Mouse (Mus musculus): ENCODE results near the gene Nsun4.
A peak's percentile ranks its signal among the peaks of the same experiment; 100 is the strongest.

Nsun4 gene

GRCm38 (mm10) chr4:116053399-116053961 is at the start of gene Nsun4:
TSS of gene Nsun4 (minus strand) at chr4:116053876.
- peak; percentile 86 to 88 for DNase-seq

DNA sequence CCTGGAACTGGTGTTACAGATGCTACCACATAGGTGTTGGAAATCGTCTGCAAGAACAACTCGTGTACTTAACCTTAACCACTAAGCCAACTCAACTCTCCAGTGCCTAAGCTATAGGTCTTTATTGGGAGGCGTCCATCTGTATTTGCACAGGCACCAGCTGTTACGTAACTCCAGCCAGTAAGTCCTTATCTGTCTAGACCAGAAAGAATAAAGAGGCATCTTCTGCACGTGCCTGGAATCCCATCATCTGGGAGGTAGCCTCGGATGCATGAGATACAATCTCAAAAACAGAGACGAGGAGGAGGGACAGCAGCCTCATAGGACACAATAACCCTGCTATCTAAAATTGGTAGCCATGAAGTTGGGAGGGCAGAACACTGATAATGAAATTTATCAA is 47.3 kb upstream of the Nsun4 start:
- DNase-seq, result no peak

GRCm38 (mm10) chr4:116097211-116097610 is 43.5 kb upstream of the Nsun4 start:
- DNase-seq, result no peak

DNA sequence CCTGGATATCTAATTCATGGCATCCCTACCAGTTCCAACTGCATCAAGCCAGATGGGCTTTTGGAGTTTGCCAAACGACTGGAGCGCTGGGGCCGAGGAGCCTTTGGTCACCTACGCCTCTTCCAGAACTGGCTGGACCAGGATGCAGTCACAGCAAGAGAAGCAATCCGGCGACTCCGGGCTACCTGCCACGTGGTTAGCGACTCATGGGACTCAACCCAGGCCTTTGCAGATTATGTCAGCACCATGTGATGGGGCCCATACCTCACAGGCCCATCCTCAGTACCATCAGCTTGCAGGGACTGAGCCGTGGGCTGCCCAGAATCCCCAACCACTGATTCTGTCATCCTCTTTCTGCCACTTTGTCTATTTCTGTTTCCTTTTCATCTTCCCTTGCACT is 42.6 kb upstream of the Nsun4 start:
- peak in 1 of 2 experiments; percentile 18 for DNase-seq

DNA sequence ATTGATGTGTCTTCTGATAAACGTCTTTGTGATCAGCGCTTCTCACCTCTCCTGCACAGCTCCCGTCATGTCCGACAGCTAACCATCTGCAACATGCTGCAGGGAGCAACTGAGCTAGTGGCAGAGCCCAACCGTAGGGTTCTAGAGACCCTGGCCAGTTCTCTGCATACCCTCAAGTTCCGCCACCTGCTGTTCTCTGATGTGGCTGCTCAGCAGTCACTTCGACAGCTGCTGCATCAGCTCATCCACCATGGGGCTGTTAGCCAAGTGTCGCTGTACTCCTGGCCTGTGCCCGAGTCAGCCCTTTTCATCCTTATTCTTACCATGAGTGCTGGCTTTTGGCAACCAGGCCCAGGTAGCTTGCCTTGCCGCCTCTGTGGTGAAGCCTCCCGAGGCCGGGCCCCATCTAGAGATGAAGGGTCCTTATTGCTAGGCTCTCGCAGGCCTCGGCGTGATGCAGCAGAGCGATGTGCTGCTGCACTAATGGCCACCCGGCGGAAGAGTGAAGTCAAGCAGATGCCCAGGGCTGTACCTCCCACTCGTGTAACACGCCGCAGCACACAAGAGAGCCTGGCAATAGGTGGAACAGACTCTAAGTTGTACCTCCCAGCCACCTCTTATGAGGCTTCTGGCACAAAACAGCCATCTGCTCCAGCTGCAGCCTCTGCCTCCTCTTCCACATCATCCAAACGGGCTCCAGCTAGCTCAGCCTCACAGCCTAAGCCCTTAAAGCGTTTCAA is 35.0 kb upstream of the Nsun4 start:
- DNase-seq, result peak; percentile 36 to 56

DNA sequence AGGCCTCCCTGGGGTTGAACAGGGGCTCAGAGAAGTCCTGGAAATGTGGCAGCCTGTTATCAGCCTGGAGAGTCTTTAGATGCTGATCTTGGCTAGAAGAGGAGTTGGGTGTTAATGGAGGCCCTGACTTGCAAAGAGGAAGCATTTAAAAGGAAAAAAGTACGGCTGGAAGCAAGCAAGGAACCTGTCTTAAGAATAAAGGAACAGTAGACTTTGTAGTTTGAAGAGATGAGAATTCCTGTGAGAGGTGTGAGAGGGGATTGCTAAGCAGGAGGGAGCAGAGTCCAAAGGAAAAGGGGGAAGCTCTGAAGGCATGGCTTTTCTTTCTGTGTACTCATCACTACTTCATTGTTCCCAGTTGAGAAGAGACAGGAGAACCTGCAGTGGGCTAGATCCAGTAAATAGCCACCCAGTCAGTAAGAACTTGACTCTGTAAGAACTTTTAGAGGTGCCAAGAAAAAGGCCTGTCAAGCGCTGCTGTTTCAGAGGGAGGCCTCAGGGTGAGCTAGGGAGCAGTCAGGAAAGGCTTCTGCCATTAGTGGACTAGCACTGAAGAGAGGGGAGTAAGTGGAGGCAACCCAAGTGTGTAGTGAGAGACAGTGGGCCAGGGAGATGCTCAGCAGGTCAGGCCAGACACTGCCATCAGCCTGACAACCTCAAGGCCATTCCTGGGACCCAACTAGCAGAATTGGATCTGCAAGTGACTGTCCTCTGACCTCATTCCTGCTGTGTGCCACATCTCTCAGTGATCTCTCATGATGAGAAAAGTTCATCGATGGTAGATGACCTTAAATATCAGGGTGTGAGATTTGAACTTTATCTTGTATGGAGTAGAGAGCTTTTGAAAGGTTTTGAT is 23.8 kb upstream of the Nsun4 start:
- no peak for DNase-seq

DNA sequence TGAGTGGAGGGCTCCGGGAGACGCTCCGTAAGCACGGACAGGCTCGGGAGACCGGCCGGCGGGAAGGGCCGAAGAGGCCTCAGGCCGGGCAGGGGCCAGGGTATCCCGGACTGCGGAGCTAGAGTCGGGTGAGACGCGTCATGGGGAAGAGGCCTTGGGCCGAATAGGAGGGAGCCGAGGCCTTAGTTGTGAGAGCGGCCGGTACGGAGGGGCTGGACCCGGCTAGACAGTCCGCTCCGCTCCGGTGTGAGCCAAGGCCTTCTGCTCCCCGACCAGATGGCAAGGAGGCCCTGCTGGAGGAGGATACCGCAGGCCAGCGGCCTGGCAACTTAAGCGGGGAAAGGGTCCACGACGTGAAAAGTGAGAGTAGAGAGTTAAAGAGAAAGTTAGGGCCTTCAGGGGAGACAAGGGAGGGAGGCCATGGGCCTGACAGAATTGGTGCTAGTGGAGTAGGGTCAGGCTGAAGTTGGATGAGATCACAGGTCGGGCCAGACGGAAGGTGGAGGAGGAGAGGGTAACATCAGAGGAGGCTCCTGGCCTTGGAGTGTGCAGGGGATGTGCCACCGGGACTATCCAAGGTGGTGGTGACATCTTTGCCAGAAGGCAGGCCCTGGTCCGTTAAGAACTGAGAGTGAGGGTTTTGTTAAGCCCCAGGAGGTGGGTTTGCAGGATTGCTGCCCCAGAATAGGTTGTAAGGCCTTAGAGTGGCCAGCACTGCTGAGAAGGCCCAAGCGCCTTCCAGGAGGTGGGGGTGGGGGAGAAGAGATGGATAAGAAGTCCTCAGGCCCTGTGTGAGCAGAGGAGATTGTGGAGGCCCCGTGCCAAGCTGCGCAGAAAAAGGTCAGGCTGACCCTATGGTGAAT is 22.9 kb upstream of the Nsun4 start:
- DNase-seq, result peak; percentile 59 to 65

DNA sequence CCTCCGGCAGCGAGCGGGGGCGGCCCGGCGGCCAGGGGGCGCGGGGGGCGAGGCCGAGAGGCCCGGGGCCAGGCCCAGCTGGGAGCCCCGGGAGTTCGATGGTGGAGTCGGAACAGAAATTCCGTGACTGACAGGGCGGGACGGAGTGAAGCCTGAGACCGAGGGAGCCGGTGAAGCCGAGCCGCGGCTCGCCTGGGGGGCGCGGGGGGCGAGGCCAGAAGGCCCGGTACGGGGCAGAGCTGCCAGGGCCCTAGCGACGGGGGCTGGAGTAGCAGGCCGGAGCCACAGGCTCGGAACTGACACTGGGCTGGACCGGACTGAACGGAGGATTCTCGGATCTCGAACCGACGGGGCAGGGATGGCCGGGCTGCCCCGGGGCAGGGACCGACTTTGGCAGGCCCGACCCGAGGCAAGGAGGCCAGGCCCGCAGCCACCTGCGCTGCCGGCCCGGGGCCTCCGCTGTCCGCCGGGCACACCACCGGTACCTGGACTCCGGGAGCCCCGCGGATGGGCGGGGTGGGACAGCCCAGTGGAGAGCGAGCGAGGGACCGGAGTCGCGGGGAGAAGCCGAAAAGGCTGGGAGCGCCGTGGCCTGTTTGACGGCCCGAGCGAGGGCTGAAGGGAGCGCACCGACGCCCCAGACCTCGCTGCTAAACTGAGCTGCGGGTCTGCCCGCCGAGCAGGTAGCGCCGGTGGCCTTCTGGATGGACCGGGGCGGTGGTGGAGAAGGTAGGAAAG is 22.1 kb upstream of the Nsun4 start:
- peak; percentile 84 to 85 for DNase-seq

DNA sequence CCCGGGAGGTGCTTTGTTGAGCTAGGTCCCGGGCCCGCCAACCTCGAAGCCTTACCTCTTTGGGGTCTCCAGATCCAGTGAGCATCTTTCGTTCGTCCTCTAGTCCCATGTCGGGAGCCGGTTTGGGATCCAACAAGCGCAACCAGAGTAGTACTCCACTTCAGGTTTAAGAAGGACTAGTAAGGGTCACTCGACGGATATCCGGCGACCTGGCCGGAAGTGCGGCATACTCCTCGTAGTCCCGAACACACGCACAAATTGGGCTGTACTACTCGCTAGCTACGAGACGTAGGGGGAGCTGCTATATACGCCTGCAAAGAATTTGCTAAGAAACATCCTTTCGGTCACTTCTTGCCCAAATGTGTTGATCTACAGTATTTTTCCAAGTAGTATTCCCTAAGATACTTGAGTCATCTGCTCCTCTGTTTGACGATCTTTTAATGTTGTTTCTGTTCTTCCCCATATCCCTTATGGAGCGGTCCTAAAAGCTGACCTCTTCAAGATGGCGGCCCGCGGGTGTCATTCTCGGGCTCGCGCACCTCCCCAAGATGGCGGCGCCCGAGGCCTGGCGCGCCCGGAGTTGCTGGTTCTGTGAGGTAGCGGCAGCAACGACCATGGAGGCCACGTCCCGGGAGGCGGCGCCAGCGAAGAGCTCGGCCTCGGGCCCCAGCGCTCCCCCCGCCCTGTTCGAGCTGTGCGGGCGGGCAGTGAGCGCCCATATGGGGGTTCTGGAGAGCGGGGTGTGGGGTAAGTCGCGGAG is 21.4 kb upstream of the Nsun4 start, which contains the start of the genes Uqcrh and Lrrc41:
Uqcrh (minus strand) TSS at position 211 of the 760 bp plus-strand sequence.
Lrrc41 (plus strand) TSS at position 409 of the 760 bp plus-strand sequence.
- peak; percentile 97 to 98 for DNase-seq

DNA sequence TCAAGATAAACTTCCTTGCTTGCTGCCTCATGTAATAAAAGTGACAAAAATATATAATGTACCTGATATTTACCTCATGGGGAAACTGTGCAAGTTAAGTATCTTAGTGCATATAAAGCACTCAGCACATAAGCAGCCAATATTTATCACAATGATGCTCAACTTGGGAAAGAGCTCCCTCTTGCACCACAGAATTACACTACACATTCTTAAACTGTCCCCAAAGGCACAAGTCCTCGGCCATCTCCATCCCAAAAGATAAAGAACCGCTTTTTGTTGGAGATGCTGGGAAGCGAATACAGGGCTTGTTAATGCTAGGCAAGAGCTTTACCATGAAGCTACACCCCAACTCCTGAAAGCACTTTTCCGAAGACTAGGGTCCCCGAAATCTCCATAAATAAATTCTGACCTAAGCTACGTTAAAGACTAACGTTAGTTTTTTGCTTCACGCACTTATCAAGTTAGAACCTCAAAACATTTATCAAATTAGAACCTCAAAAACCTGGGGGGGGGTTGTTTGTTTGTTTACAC is 20.5 kb upstream of the Nsun4 start:
- DNase-seq, result peak in 1 of 2 experiments; percentile 28

- DNase-seq, result peak in 1 of 2 experiments; percentile 43
These were observed 19.5 kb upstream of the Nsun4 start for GRCm38 (mm10) chr4:116073146-116073545.

- no peak for DNase-seq
These were observed 16.4 kb upstream of the Nsun4 start for GRCm38 (mm10) chr4:116070116-116070515.

DNA sequence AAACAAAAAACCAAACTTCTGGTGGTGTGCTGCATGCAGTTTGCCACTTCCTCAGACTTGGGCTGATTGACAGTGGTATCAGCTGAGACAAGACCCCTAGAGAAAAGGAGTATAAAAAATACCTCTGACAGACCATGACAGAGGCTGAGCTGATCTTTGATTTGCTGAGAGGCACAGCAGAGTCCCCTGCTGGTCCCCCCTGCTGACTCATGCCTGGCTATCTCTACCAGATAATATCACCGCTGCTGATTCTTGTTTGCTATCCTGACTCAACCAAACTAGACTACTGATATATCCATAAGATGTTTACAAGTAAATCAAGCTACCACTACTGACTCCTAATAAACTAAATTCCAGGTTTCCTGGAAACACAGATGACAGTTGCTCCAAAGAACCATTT is 10.2 kb upstream of the Nsun4 start:
- no peak for DNase-seq

DNA sequence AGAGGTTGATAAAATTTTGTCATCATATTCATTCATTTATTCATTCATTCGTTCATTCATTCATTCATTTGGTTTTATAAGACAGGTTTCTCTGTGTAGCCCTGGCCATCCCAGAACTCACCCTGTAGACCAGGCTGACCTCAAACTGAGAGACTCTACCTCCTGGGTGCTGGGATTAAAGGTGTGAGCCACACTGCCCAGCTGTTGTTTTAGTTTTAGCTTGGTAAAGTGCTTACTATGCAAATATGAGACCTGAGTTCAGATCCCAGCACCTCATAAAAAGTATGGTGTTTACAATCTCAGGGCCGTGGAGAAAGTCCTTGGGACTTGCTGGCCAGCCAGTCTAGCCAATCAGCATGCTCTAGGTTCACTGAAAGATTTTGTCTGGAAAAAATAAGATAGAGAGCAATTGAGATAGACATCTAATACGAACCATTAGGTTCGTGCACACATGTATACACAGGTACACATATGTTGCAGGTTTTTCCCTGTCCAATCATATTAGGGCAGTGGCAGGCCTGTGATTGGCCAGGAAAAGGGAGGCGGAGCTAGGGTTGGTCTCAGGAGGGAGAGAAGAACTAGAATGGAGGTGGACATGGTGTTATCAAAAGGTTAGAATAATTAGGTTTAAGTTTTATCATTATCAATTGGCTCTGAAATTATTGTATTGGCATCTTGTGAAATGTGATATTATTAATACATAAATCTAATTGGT is 5.5 kb upstream of the Nsun4 start:
- no peak for DNase-seq

DNA sequence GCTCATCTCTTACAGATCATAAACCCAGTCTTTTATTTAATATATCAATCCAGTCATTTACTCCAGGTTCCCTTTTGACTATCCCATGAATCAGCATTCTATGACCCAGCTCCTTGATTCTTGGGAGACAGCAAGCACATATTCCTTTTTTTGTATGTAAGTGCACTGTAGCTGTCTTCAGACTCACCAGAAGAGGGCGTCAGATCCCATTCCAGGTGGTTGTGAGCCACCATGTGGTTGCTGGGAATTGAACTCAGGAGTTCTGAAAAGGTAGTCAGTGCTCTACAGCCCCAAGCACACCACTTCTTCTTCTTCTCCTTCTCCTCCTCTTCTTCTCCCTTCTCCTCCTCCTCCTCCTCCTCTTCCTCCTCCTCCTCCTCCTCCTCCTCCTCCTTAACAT is 3.9 kb upstream of the Nsun4 start:
- no peak for DNase-seq

DNA sequence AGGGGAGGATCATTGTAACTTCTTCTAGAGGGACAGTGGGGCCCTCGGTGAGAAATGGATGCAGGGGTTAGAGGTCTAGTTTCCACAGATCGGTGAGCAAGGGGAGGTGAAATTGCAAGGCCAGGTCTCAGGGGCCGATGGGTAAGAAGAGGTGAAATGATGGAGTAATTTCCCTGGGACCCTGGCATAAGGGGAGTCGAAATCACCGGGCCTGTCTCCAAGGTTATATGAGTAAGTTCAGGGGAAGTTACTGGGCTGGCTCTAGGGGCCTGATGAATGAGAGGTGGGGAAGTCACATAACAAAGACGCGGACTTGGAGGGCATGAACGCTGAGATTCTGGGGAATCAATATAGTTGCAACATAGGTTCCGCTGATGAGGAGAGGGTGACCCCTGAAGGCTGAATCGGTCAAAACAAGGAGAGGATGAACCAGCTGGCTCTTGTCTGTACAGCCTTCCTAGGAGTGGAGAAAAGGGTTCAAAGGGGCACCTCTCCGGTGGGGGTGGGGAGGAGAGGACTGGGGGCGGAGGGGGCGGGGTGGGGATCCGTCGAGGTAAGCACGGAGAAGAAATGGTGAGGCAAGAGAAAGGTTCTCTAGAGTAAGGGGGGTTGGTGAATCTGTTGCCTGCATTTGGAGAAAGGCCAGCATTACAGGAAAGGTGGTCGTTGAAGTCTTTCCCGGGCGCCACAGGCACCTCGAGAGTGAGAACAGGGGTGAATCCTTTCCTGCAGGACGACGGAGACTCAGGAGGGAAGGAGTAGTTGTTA is 966 bp downstream of the Nsun4 start:
- peak; percentile 62 for DNase-seq

DNA sequence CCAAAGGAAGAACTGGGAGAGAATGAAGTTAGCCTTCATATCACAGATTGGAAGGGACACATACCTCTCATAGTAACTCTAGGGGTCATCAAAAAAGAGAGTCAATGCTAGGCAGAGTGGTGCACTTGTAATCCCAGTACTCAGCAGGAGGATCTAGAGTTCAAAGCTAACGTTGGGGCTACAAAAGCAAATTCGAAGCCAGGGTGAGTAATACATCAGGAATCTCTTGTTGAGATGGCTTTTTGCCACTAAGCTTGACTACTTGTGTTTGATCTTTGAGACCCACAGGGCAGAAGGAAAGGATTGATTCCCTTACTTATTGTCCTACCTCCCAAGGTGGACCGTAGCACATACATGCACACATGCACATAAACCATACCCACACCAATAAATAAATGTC is 4.5 kb downstream of the Nsun4 start:
- no peak for DNase-seq

DNA sequence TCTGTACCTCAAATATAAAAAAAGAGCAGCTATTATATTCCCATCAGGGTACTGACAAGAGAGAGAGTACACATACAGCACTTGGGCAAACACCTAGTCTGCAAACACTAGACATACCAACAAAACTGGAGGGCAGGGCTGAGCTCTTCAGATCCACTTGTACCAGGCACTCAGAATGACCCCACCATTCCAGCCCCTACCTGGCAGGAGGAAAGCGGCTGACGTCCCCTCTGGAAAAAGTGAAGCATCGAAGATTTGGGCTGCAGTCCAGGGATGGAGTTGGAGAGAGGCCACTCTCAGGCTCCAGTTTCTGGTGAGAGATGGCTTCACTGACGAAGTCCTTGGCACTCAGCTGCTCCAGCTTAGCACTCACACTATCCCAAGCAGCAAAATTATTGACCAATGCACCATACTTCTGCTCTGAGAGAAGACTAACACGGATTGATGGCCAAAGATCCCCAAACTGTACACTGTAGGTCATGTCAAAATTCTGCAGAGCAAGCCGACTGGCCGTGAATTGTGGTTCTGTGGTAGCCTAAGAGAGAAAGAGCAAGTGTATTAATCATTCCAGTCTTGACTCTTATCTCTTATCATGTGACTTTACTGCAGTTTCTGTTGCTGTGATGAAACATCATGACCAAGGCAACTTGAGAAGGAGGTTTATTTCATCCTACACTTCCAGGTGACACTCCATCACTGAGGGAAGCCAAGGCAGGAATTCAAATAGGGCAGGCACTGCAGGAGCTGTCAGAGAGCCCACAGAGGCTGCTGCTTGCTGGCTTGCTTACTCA is 5.4 kb downstream of the Nsun4 start:
- peak; percentile 22 to 35 for DNase-seq
